Mouse (Mus musculus): ENCODE data around the gene Supt20. TPM values are rescaled to one million over a fixed set of nuclear protein-coding genes. Genes with fewer than 3 reads are reported as not detected.

Supt20 gene
- total and polyA plus RNA-seq, 3 experiments = 7.8 to 213 (median 82.0) TPM

DNA sequence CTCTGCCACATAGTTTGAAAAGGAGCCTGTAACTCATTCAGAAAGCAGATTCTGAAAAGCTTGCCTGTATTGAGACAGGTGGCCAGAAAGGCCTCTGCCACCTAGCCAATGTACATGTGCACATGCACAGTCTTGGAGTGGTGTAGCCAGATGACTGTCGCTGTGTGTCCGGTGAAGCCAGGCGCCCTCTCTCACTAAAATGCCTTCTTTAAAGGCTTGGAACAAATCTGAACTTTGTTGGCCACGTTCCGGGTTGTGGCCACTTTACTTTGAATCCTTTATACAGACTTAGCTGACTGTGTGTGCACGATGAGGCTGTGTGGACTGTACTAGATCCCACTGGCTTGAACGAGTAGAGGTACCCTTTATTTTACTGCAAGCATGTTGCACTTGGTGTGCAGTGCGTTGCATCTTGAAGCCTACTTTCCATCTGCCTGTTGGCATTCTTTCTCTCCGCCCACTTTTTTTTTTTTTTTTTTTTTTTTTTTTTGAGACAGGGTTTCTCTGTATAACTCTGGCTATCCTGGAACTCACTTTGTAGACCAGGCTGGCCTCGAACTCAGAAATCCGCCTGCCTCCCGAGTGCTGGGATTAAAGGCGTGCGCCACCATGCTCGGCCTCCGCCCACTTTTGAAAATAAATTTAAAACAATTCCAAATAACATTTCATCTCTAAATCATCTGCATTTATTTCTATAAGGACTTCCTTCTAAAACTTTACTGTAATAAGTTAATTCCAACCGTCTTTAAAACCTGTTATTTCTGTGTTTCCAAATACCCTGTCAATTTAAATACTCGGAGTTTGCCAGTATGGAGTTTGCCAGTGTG lies 43.7 kb downstream of the Supt20 start:
- no peaks in the 10 kb centered on the region for H3K27me3 ChIP-seq (ENCODE audit: insufficient read depth, low read length)
- TF ChIP-seq CTCF (IDR thresholded peaks at IDR 0.05; ENCODE audit: low read depth, low read length) = no peak
- TF ChIP-seq TAL1 (conservative IDR thresholded peaks at IDR 0.05; ENCODE audit: low read depth, low read length) = no peak
- no peak for TF ChIP-seq GATA2 (IDR thresholded peaks at IDR 0.05; ENCODE audit: borderline replicate concordance, low read depth, low read length)
- TF ChIP-seq GATA1 (IDR thresholded peaks at IDR 0.05; ENCODE audit: borderline replicate concordance, low read length) = no peak
- no peak for TF ChIP-seq POLR2AphosphoS5 (IDR thresholded peaks at IDR 0.05; ENCODE audit: insufficient replicate concordance, low read depth, low read length)
- H3K4me1 ChIP-seq (ENCODE audit: insufficient read depth, low read depth, low read length) = peaks cover 30% of the 10 kb centered on the region
- no peaks in the 10 kb centered on the region for H3K9me3 ChIP-seq (replicated peaks)
- H3K36me3 ChIP-seq (replicated peaks) = peaks cover 59% of the 10 kb centered on the region
- DNase-seq (ENCODE audit: low spot score) (peak; percentile 39), ATAC-seq (ENCODE audit: extremely low read depth, insufficient number of reproducible peaks, low FRiP score, poor library complexity, severe bottlenecking) (peak; percentile 29; the same call in 1 of the 2 replicates)
- H3K4me3 ChIP-seq (ENCODE audit: low read depth, low read length) = peak overlapping the region; percentile 98

- H3K27me3 ChIP-seq (ENCODE audit: insufficient read depth, low read length) = no peaks in the 10 kb centered on the region
- peaks cover 59% of the 10 kb centered on the region for H3K36me3 ChIP-seq (replicated peaks)
- peaks cover 23% of the 10 kb centered on the region for H3K4me1 ChIP-seq (ENCODE audit: insufficient read depth, low read depth, low read length)
- H3K9me3 ChIP-seq (replicated peaks) = no peaks in the 10 kb centered on the region
- no peak overlapping the region for H3K4me3 ChIP-seq (ENCODE audit: low read depth, low read length)
- ATAC-seq (ENCODE audit: extremely low read depth, insufficient number of reproducible peaks, low FRiP score, poor library complexity, severe bottlenecking) = no peak
- no peak for TF ChIP-seq CTCF (IDR thresholded peaks at IDR 0.05; ENCODE audit: low read depth, low read length)
- TF ChIP-seq POLR2AphosphoS5 (IDR thresholded peaks at IDR 0.05; ENCODE audit: insufficient replicate concordance, low read depth, low read length) = no peak
- TF ChIP-seq GATA2 (IDR thresholded peaks at IDR 0.05; ENCODE audit: borderline replicate concordance, low read depth, low read length) = no peak
- TF ChIP-seq TAL1 (conservative IDR thresholded peaks at IDR 0.05; ENCODE audit: low read depth, low read length) = no peak
- no peak for TF ChIP-seq GATA1 (IDR thresholded peaks at IDR 0.05; ENCODE audit: borderline replicate concordance, low read length)
- no peak for DNase-seq (ENCODE audit: low spot score)
Measured at GRCm38 (mm10) chr3:54737317-54737716, 44.7 kb downstream of the Supt20 start.

GRCm38 (mm10) chr3:54741965-54742364 lies 49.4 kb downstream of the Supt20 start:
- DNase-seq (ENCODE audit: low spot score) = no peak
- no peak for ATAC-seq (ENCODE audit: extremely low read depth, insufficient number of reproducible peaks, low FRiP score, poor library complexity, severe bottlenecking)
- H3K36me3 ChIP-seq (replicated peaks) = peaks cover 93% of the 10 kb centered on the region
- no peak overlapping the region for H3K4me3 ChIP-seq (ENCODE audit: low read depth, low read length)
- no peaks in the 10 kb centered on the region for H3K27me3 ChIP-seq (ENCODE audit: insufficient read depth, low read length)
- TF ChIP-seq TAL1 (conservative IDR thresholded peaks at IDR 0.05; ENCODE audit: low read depth, low read length) (no peak), GATA2 (IDR thresholded peaks at IDR 0.05; ENCODE audit: borderline replicate concordance, low read depth, low read length) (no peak), POLR2AphosphoS5 (IDR thresholded peaks at IDR 0.05; ENCODE audit: insufficient replicate concordance, low read depth, low read length) (no peak), CTCF (IDR thresholded peaks at IDR 0.05; ENCODE audit: low read depth, low read length) (no peak), GATA1 (IDR thresholded peaks at IDR 0.05; ENCODE audit: borderline replicate concordance, low read length) (no peak)
- H3K4me1 ChIP-seq (ENCODE audit: insufficient read depth, low read depth, low read length) = peaks cover 10% of the 10 kb centered on the region; the same call in 1 of the 2 replicates
- no peaks in the 10 kb centered on the region for H3K9me3 ChIP-seq (replicated peaks)

- DNase-seq (ENCODE audit: low spot score) (no peak), ATAC-seq (ENCODE audit: extremely low read depth, insufficient number of reproducible peaks, low FRiP score, poor library complexity, severe bottlenecking) (no peak)
- H3K4me3 ChIP-seq (ENCODE audit: low read depth, low read length) = no peak overlapping the region
- no peaks in the 10 kb centered on the region for H3K27me3 ChIP-seq (ENCODE audit: insufficient read depth, low read length)
- H3K9me3 ChIP-seq (replicated peaks) = no peaks in the 10 kb centered on the region
- TF ChIP-seq GATA2 (IDR thresholded peaks at IDR 0.05; ENCODE audit: borderline replicate concordance, low read depth, low read length) (no peak), TAL1 (conservative IDR thresholded peaks at IDR 0.05; ENCODE audit: low read depth, low read length) (no peak), POLR2AphosphoS5 (IDR thresholded peaks at IDR 0.05; ENCODE audit: insufficient replicate concordance, low read depth, low read length) (no peak), CTCF (IDR thresholded peaks at IDR 0.05; ENCODE audit: low read depth, low read length) (no peak), GATA1 (IDR thresholded peaks at IDR 0.05; ENCODE audit: borderline replicate concordance, low read length) (no peak)
- peaks cover 3% of the 10 kb centered on the region; the same call in 1 of the 2 replicates for H3K4me1 ChIP-seq (ENCODE audit: insufficient read depth, low read depth, low read length)
- H3K36me3 ChIP-seq (replicated peaks) = peaks cover 97% of the 10 kb centered on the region
Measured at GRCm38 (mm10) chr3:54745799-54746198, 53.2 kb downstream of the Supt20 start.

GRCm38 (mm10) chr3:54753411-54753810 lies 60.8 kb downstream of the Supt20 start:
- H3K9me3 ChIP-seq (replicated peaks) = peaks cover 10% of the 10 kb centered on the region
- peaks cover 3% of the 10 kb centered on the region; the same call in 1 of the 2 replicates for H3K27me3 ChIP-seq (ENCODE audit: insufficient read depth, low read length)
- no peak for TF ChIP-seq CTCF (IDR thresholded peaks at IDR 0.05; ENCODE audit: low read depth, low read length)
- TF ChIP-seq GATA1 (IDR thresholded peaks at IDR 0.05; ENCODE audit: borderline replicate concordance, low read length) = no peak
- TF ChIP-seq POLR2AphosphoS5 (IDR thresholded peaks at IDR 0.05; ENCODE audit: insufficient replicate concordance, low read depth, low read length) = no peak
- TF ChIP-seq GATA2 (IDR thresholded peaks at IDR 0.05; ENCODE audit: borderline replicate concordance, low read depth, low read length) = no peak
- TF ChIP-seq TAL1 (conservative IDR thresholded peaks at IDR 0.05; ENCODE audit: low read depth, low read length) = no peak
- DNase-seq (ENCODE audit: low spot score) (no peak), ATAC-seq (ENCODE audit: extremely low read depth, insufficient number of reproducible peaks, low FRiP score, poor library complexity, severe bottlenecking) (no peak)
- H3K36me3 ChIP-seq (replicated peaks) = peaks cover 32% of the 10 kb centered on the region
- H3K4me3 ChIP-seq (ENCODE audit: low read depth, low read length) = no peak overlapping the region
- no peaks in the 10 kb centered on the region for H3K4me1 ChIP-seq (ENCODE audit: insufficient read depth, low read depth, low read length)
